Mouse (Mus musculus): ENCODE measurements around the gene Pnliprp1. TPM values are rescaled to one million over a fixed set of nuclear protein-coding genes. Genes with fewer than 3 reads are reported as not detected.
A peak's percentile ranks its signal among the peaks of the same experiment; 100 is the strongest.

Pnliprp1 gene
- polyA plus RNA-seq, 2 experiments = 29.2 to 41.4 TPM

- H3K9ac ChIP-seq (replicated peaks) = no peak overlapping the region
- WGBS (ENCODE audit: insufficient replicate concordance) = 20% methylated on average over 6 of the region's 6 CpGs
- H3K27me3 ChIP-seq (ENCODE audit: control insufficient read depth, insufficient read depth, low read length) = no peaks in the 10 kb centered on the region
- ATAC-seq (ENCODE audit: insufficient read depth) (no peak), DNase-seq (ENCODE audit: low read depth in 3 of 3, low spot score in 3 of 3) (no peak)
- H3K4me3 ChIP-seq (ENCODE audit: insufficient read depth in 1 of 2, low read depth in 2 of 2, low read length in 2 of 2) = no peak overlapping the region
- no peak overlapping the region for H3K4me2 ChIP-seq (ENCODE audit: low read depth)
- no peaks in the 10 kb centered on the region for H3K4me1 ChIP-seq (replicated peaks; ENCODE audit: control insufficient read depth in 2 of 2, insufficient read depth in 2 of 2, low read length in 1 of 2)
- H3K9me3 ChIP-seq (ENCODE audit: control insufficient read depth, low read length) = no peaks in the 10 kb centered on the region
- no peaks in the 10 kb centered on the region for H3K36me3 ChIP-seq (replicated peaks; ENCODE audit: control insufficient read depth, insufficient read depth, low read depth)
- H3K27ac ChIP-seq = no peak overlapping the region
- TF ChIP-seq EP300 (IDR thresholded peaks at IDR 0.05; ENCODE audit: low read depth) = no peak
- no peak for TF ChIP-seq CTCF (IDR thresholded peaks at IDR 0.05; ENCODE audit: low read depth)
These were observed 33.6 kb downstream of the Pnliprp1 start for GRCm38 (mm10) chr19:58762316-58762715.

- Histone ChIP-seq H3K4me2 (ENCODE audit: low read depth) (no peak overlapping the region), H3K9me3 (ENCODE audit: control insufficient read depth, low read length) (no peaks in the 10 kb centered on the region), H3K4me1 (replicated peaks; ENCODE audit: control insufficient read depth in 2 of 2, insufficient read depth in 2 of 2, low read length in 1 of 2) (no peaks in the 10 kb centered on the region), H3K36me3 (replicated peaks; ENCODE audit: control insufficient read depth, insufficient read depth, low read depth) (no peaks in the 10 kb centered on the region), H3K27ac (no peak overlapping the region), H3K27me3 (ENCODE audit: control insufficient read depth, insufficient read depth, low read length) (no peaks in the 10 kb centered on the region), H3K4me3 (ENCODE audit: insufficient read depth in 1 of 2, low read depth in 2 of 2, low read length in 2 of 2) (no peak overlapping the region), H3K9ac (replicated peaks) (no peak overlapping the region)
- TF ChIP-seq EP300 (IDR thresholded peaks at IDR 0.05; ENCODE audit: low read depth) (no peak), CTCF (IDR thresholded peaks at IDR 0.05; ENCODE audit: low read depth) (peak; percentile 85)
- ATAC-seq (ENCODE audit: insufficient read depth) = peak; percentile 31; the same call in 1 of the 2 replicates
- WGBS (ENCODE audit: insufficient replicate concordance) = 16% methylated on average over 12 of the region's 12 CpGs
- no peak for DNase-seq (ENCODE audit: low read depth in 3 of 3, low spot score in 3 of 3)
These were observed 34.3 kb downstream of the Pnliprp1 start for GRCm38 (mm10) chr19:58762848-58763541.

- Histone ChIP-seq H3K27ac (no peak overlapping the region), H3K36me3 (replicated peaks; ENCODE audit: control insufficient read depth, insufficient read depth, low read depth) (no peaks in the 10 kb centered on the region), H3K27me3 (ENCODE audit: control insufficient read depth, insufficient read depth, low read length) (no peaks in the 10 kb centered on the region), H3K4me3 (ENCODE audit: insufficient read depth in 1 of 2, low read depth in 2 of 2, low read length in 2 of 2) (no peak overlapping the region), H3K4me1 (replicated peaks; ENCODE audit: control insufficient read depth in 2 of 2, insufficient read depth in 2 of 2, low read length in 1 of 2) (no peaks in the 10 kb centered on the region), H3K9me3 (ENCODE audit: control insufficient read depth, low read length) (no peaks in the 10 kb centered on the region), H3K9ac (replicated peaks) (no peak overlapping the region), H3K4me2 (ENCODE audit: low read depth) (no peak overlapping the region)
- no peak for TF ChIP-seq CTCF (IDR thresholded peaks at IDR 0.05; ENCODE audit: low read depth)
- ATAC-seq (ENCODE audit: insufficient read depth) (no peak), DNase-seq (ENCODE audit: low read depth in 3 of 3, low spot score in 3 of 3) (no peak)
- WGBS (ENCODE audit: insufficient replicate concordance) = 81% methylated on average over 6 of the region's 6 CpGs
These were observed 38.6 kb downstream of the Pnliprp1 start for GRCm38 (mm10) chr19:58767329-58767728.

GRCm38 (mm10) chr19:58776461-58776860 lies 47.8 kb downstream of the Pnliprp1 start:
- H3K36me3 ChIP-seq (replicated peaks; ENCODE audit: control insufficient read depth, insufficient read depth, low read depth) = no peaks in the 10 kb centered on the region
- 42% methylated on average over 5 of the region's 5 CpGs for WGBS (ENCODE audit: insufficient replicate concordance)
- no peak overlapping the region for H3K27ac ChIP-seq
- no peaks in the 10 kb centered on the region for H3K27me3 ChIP-seq (ENCODE audit: control insufficient read depth, insufficient read depth, low read length)
- ATAC-seq (ENCODE audit: insufficient read depth) = no peak
- H3K9ac ChIP-seq (replicated peaks) = no peak overlapping the region
- no peak for DNase-seq (ENCODE audit: low read depth in 3 of 3, low spot score in 3 of 3)
- TF ChIP-seq EP300 (IDR thresholded peaks at IDR 0.05; ENCODE audit: low read depth) = no peak
- no peak for TF ChIP-seq CTCF (IDR thresholded peaks at IDR 0.05; ENCODE audit: low read depth)
- H3K4me3 ChIP-seq (ENCODE audit: insufficient read depth in 1 of 2, low read depth in 2 of 2, low read length in 2 of 2) = no peak overlapping the region
- no peaks in the 10 kb centered on the region for H3K9me3 ChIP-seq (ENCODE audit: control insufficient read depth, low read length)
- no peaks in the 10 kb centered on the region for H3K4me1 ChIP-seq (replicated peaks; ENCODE audit: control insufficient read depth in 2 of 2, insufficient read depth in 2 of 2, low read length in 1 of 2)
- no peak overlapping the region for H3K4me2 ChIP-seq (ENCODE audit: low read depth)

- Histone ChIP-seq H3K36me3 (replicated peaks; ENCODE audit: control insufficient read depth, insufficient read depth, low read depth) (no peaks in the 10 kb centered on the region), H3K27ac (no peak overlapping the region), H3K9ac (replicated peaks) (no peak overlapping the region), H3K4me1 (replicated peaks; ENCODE audit: control insufficient read depth in 2 of 2, insufficient read depth in 2 of 2, low read length in 1 of 2) (peaks cover 0 to 4% of the 10 kb centered on the region in 2 experiments; a peak in 2 of 4 replicates), H3K27me3 (ENCODE audit: control insufficient read depth, insufficient read depth, low read length) (no peaks in the 10 kb centered on the region), H3K9me3 (ENCODE audit: control insufficient read depth, low read length) (no peaks in the 10 kb centered on the region), H3K4me3 (ENCODE audit: insufficient read depth in 1 of 2, low read depth in 2 of 2, low read length in 2 of 2) (no peak overlapping the region), H3K4me2 (ENCODE audit: low read depth) (no peak overlapping the region)
- 59% methylated on average over 4 of the region's 4 CpGs for WGBS (ENCODE audit: insufficient replicate concordance)
- no peak for DNase-seq (ENCODE audit: low read depth in 3 of 3, low spot score in 3 of 3)
- TF ChIP-seq CTCF (IDR thresholded peaks at IDR 0.05; ENCODE audit: low read depth) (no peak), EP300 (IDR thresholded peaks at IDR 0.05; ENCODE audit: low read depth) (no peak)
- no peak for ATAC-seq (ENCODE audit: insufficient read depth)
These were observed 52.9 kb downstream of the Pnliprp1 start for GRCm38 (mm10) chr19:58781566-58781965.

All from liver, embryonic 14.5 days (tissue).